Mouse (Mus musculus) neural tube, embryonic 14.5 days (tissue): ENCODE data around the gene Fam83b. TPM values are rescaled to one million over a fixed set of nuclear protein-coding genes. Genes with fewer than 3 reads are reported as not detected.

ENCODE experiments used
- ATAC-seq: fragments of 200-750 bp; cut with Nextera tagmentation; 2 replicates; pipeline ENCODE4 v1.8.0; 2017; ENCODE audit warnings: low read depth, mild to moderate bottlenecking, moderate TSS enrichment, moderate library complexity
- H3K27ac ChIP-seq: fragments of 300-500 bp; sonication (generic); 2 replicates; pipeline ENCODE4 v1.5.1; 2014; ENCODE audit warnings: low read depth, mild to moderate bottlenecking, control low read depth, low read length, moderate library complexity, mixed read lengths
- H3K27me3 ChIP-seq: fragments of 300-500 bp; sonication (generic); 2 replicates; pipeline ENCODE4 v1.6.1; 2014; ENCODE audit warnings: low read length; ENCODE audit not compliant: control insufficient read depth, insufficient read depth
- H3K36me3 ChIP-seq: fragments of 300-500 bp; sonication (generic); 2 replicates; pipeline ENCODE4 v1.6.1; 2014; ENCODE audit warnings: low read length, mixed read lengths; ENCODE audit not compliant: control insufficient read depth, insufficient read depth
- H3K4me1 ChIP-seq: fragments of 300-500 bp; sonication (generic); 2 replicates; pipeline ENCODE4 v1.6.1; 2014; ENCODE audit warnings: low read length; ENCODE audit not compliant: control insufficient read depth, insufficient read depth
- H3K4me2 ChIP-seq: fragments of 300-500 bp; sonication (generic); 2 replicates; pipeline ENCODE4 v1.6.1; 2014; ENCODE audit warnings: mild to moderate bottlenecking, low read depth, low read length, control low read depth
- H3K4me3 ChIP-seq: fragments of 300-500 bp; sonication (generic); 2 replicates; pipeline ENCODE4 v1.5.1; 2014; ENCODE audit warnings: low read depth, low read length, control low read depth, mixed read lengths
- H3K9ac ChIP-seq: fragments of 300-500 bp; sonication (generic); replicated peaks from 2 replicates; pipeline ENCODE4 v1.6.1; 2014; ENCODE audit warnings: low read depth, mild to moderate bottlenecking, control low read depth, low read length, mixed read lengths
- H3K9me3 ChIP-seq: fragments of 300-500 bp; sonication (generic); 2 replicates; pipeline ENCODE4 v1.6.1; 2016; ENCODE audit warnings: low read length; ENCODE audit not compliant: control insufficient read depth
- WGBS: fragments of 180-500 bp; shearing (Covaris S2); extraction: QIAGEN DNeasy Blood & Tissue Kit; methylation state at CpG from one replicate; pipeline ENCODE4 v1.1.7; 2014; 5-methylcytosine and 5-hydroxymethylcytosine counted together
- polyA plus RNA-seq: library from polyadenylated mRNA; unstranded; fragments of >200 nt; fragmentation: Nextera tagmentation; extraction: Ambion mirVana; gene quantifications from 2 replicates; pipeline ENCODE4 v1.2.1, GENCODE M21; 2014

Gene Fam83b
- polyA plus RNA-seq, 1 experiment from 2014 or later: not detected

DNA sequence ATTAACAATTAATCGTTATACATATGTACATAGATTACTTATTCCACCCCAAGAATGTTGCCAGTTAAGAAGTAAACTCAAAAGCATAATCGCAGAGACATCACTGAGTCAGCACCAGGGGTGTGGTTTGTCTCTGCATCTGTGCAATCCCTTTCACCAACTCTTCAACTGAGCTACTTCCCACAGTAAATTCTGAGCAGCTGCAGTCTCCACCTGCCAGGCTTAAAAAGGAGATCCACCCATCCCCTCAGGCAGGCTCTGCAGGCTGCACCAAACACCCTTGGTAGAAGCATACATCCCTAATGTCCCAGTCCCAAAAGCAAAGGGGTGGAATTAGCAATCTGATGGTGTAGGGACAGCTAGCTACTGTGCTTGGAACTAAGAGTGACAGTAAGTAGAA is 1.3 kb downstream of the Fam83b start:
- Histone ChIP-seq H3K4me1 (peaks cover 7% of the 10 kb centered on the region; the same call in 1 of the 2 replicates), H3K9ac (no peak overlapping the region), H3K9me3 (no peaks in the 10 kb centered on the region), H3K27me3 (peaks cover 8% of the 10 kb centered on the region; the same call in 1 of the 2 replicates), H3K27ac (no peak overlapping the region), H3K36me3 (no peaks in the 10 kb centered on the region), H3K4me2 (no peak overlapping the region), H3K4me3 (no peak overlapping the region)
- 84% methylated on average over 2 of the region's 2 CpGs for WGBS
- no peak for ATAC-seq

DNA sequence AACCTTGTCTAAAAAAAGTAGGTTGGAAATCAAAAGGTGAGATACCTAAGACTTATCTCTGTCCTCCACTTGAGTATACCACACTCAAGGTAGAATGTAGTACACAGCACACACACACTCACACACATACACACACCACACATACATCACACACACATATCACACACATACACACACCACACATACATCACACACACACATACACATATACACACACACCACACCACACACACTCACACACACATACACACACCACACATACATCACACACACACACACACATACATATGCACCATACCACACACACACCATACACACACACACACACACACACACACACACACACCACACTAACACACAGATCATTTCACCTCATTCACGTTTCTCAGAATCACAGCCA is 2.8 kb downstream of the Fam83b start:
- H3K4me1 ChIP-seq: peaks cover 7% of the 10 kb centered on the region; the same call in 1 of the 2 replicates
- H3K9me3 ChIP-seq: no peaks in the 10 kb centered on the region
- H3K27ac ChIP-seq: no peak overlapping the region
- no peaks in the 10 kb centered on the region for H3K36me3 ChIP-seq
- H3K27me3 ChIP-seq: peaks cover 8% of the 10 kb centered on the region; the same call in 1 of the 2 replicates
- no peak overlapping the region for H3K4me2 ChIP-seq
- WGBS: 75% methylated on average over 1 of the region's 1 CpGs
- H3K9ac ChIP-seq: no peak overlapping the region
- no peak for ATAC-seq
- H3K4me3 ChIP-seq: no peak overlapping the region

DNA sequence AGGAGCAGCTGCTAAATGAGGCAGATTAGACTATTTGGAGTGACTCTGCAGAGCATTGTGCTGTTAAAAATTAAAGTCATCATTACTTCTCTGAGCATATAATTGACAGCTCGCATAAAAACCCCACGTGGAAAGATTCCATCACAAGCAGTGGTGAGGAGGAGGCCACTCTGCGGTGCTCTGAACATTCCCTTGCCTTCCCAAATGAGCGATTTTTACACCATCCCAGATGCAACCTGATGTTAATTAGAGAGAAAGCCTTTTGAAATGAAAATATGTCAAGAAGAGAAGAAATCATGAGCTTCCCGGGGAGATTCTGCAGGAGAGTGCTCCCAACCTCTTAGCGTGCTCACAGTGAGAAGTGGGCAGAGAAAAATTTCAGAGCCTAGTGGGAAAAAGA is 4.1 kb downstream of the Fam83b start:
- H3K9ac ChIP-seq: no peak overlapping the region
- H3K4me2 ChIP-seq: no peak overlapping the region
- no peak overlapping the region for H3K27ac ChIP-seq
- H3K27me3 ChIP-seq: peaks cover 8% of the 10 kb centered on the region; the same call in 1 of the 2 replicates
- 24% methylated on average over 6 of the region's 6 CpGs for WGBS
- 0 out of 2 replicates have a peak, but pooled peaks have one; percentile 16 for ATAC-seq
- no peaks in the 10 kb centered on the region for H3K36me3 ChIP-seq
- H3K9me3 ChIP-seq: no peaks in the 10 kb centered on the region
- no peak overlapping the region for H3K4me3 ChIP-seq
- peaks cover 7% of the 10 kb centered on the region; the same call in 1 of the 2 replicates for H3K4me1 ChIP-seq

DNA sequence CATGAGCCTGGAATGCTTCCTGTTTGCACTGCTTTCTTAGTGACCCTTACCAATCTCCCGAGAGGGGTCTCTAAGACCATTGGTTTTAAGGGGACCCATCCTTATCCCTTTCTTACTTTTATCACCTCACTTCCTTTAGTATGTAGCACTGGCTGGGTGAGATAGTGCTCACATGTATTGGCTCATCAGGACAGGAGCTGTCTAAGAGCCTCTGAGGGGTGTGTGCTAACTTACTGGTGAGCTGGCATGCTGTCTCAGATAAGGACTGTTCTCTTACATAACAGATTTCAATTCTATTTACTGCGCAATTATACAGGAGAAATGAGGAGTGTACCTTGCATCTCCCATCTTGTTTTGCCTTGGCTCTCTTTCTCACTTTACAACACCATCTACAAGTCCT is 7.7 kb downstream of the Fam83b start:
- no peak for ATAC-seq
- Histone ChIP-seq H3K27ac (no peak overlapping the region), H3K9ac (no peak overlapping the region), H3K4me3 (no peak overlapping the region), H3K27me3 (no peaks in the 10 kb centered on the region), H3K4me2 (no peak overlapping the region), H3K36me3 (no peaks in the 10 kb centered on the region), H3K4me1 (no peaks in the 10 kb centered on the region), H3K9me3 (no peaks in the 10 kb centered on the region)
- WGBS: 89% methylated on average over 2 of the region's 2 CpGs

DNA sequence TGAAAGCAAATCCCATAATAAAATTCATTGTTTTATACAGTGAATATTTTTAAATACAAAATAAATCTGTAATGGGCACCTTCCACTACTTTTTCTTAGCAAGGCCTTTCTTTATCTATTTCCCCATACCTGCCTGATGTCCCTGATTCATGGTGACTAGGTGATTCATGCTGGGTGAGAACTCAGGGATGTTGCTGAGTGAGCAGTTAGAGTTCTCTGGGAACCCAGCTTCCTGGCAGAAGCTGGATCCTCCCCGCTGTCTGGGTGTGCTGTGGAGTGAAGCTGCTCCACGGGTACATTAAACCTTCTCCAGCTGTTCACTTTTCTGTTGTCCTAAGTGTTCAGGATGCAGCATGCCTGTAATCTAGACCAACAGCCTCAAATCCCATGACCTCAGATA is 13.2 kb downstream of the Fam83b start:
- no peak overlapping the region for H3K4me2 ChIP-seq
- no peaks in the 10 kb centered on the region for H3K36me3 ChIP-seq
- H3K4me1 ChIP-seq: no peaks in the 10 kb centered on the region
- no peaks in the 10 kb centered on the region for H3K27me3 ChIP-seq
- 67% methylated on average over 2 of the region's 2 CpGs for WGBS
- no peaks in the 10 kb centered on the region for H3K9me3 ChIP-seq
- ATAC-seq: no peak
- no peak overlapping the region for H3K4me3 ChIP-seq
- no peak overlapping the region for H3K27ac ChIP-seq
- H3K9ac ChIP-seq: no peak overlapping the region

DNA sequence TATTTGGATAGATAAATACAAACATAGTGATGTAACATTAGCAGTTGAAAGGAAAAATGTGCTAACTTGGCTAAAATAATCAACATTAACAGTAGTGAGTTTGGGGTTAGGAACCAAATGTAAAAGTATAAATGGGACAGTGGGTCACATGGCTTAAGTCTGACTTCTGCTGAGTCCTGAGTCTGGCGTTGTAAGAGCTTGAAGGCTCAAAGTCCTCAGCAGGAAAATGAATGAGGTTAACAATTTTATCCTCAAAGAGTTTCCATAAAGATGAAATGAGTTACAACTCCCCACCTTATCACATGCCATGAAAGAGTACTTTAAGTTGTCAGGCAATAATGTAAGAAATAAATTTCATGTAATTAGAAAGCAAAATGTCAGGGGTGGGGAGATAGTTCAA is 13.8 kb downstream of the Fam83b start:
- Histone ChIP-seq H3K9ac (no peak overlapping the region), H3K27ac (no peak overlapping the region), H3K27me3 (no peaks in the 10 kb centered on the region), H3K4me1 (no peaks in the 10 kb centered on the region), H3K4me3 (no peak overlapping the region), H3K4me2 (no peak overlapping the region), H3K36me3 (no peaks in the 10 kb centered on the region), H3K9me3 (no peaks in the 10 kb centered on the region)
- WGBS: 75% methylated on average over 1 of the region's 1 CpGs
- ATAC-seq: no peak

DNA sequence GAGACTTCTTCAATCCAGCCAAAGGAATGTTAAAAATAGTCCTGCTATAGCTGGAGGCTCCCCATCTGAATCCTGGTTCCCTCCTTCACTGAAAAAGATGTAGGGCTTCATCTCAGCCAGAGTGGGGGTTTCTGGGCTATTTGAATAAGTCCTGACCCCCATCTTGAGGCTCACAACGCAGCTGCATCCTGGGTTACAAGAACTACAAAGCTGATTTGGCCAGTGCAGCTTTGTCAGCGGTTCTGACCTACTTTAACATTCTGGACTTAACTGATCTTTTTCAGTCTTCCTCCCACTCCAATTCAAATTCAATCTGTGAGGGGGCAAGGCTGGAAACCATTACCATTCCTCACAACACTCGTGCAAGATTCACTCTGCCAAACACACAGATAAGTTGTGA is 20.2 kb downstream of the Fam83b start:
- 65% methylated on average over 3 of the region's 3 CpGs for WGBS

DNA sequence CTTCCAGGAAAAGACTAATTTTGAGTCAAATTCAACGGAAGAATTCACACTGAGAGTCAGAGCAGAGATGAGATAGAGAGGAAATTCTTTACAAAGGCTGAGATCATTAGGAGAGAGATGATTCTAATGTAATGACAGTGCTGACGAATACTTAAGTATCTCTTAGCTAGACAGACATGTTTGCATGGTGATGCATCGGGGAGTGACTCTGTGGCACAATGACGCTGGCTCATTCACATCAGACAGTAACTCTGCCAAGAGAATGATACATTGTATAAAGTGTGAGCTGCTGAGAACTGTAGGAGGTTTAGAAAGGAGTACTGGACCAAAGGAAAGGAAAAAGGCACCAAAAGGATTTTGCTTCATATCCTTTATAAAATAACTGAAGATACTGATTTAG is 26.2 kb downstream of the Fam83b start:
- Histone ChIP-seq H3K4me1 (no peaks in the 10 kb centered on the region), H3K27ac (no peak overlapping the region), H3K27me3 (no peaks in the 10 kb centered on the region), H3K9ac (no peak overlapping the region), H3K9me3 (no peaks in the 10 kb centered on the region), H3K36me3 (no peaks in the 10 kb centered on the region), H3K4me2 (no peak overlapping the region), H3K4me3 (no peak overlapping the region)
- 64% methylated on average over 4 of the region's 4 CpGs for WGBS
- no peak for ATAC-seq

More for the DNA sequence above, 20.2 kb downstream of the Fam83b start:
- H3K4me3 ChIP-seq: no peak overlapping the region
- H3K27me3 ChIP-seq: no peaks in the 10 kb centered on the region
- no peak for ATAC-seq
- no peaks in the 10 kb centered on the region for H3K9me3 ChIP-seq
- no peaks in the 10 kb centered on the region for H3K4me1 ChIP-seq
- no peak overlapping the region for H3K27ac ChIP-seq
- no peaks in the 10 kb centered on the region for H3K36me3 ChIP-seq
- H3K4me2 ChIP-seq: no peak overlapping the region
- no peak overlapping the region for H3K9ac ChIP-seq

DNA sequence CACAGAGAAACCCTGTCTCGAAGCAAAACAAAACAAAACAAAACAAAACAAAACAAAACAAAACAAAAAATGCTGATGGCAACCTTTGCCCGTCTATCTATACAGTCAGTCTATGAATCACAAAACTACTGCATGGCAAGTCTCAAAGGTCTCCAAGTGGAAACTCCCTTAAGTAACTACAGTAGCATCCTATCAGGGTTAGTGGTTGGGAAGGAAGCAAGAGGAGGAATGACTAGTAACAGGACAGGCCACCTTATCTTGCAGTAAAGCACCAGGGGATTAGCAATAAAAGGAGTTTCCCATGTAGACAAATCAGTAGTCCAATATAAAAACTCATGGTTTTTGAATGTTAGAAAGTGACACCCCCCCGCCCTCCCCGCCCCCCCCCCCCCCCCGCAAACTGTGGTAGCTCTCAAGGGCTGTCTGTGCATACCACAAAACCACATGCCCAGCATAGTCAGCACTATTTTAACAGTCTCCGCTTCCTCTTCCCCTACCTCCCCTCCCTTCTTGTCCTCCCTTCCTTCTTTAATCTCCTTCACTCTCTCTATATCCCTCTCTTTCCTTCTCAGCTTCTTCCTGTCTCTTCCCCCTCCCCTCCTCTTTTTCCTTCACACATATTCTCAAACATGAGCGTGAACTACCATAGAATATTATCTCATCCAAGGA is 26.8 kb downstream of the Fam83b start:
- Histone ChIP-seq H3K36me3 (no peaks in the 10 kb centered on the region), H3K4me3 (no peak overlapping the region), H3K27ac (no peak overlapping the region), H3K9me3 (no peaks in the 10 kb centered on the region), H3K9ac (no peak overlapping the region), H3K4me1 (no peaks in the 10 kb centered on the region), H3K4me2 (no peak overlapping the region), H3K27me3 (no peaks in the 10 kb centered on the region)
- WGBS: 87% methylated on average over 5 of the region's 7 CpGs
- ATAC-seq: no peak
